ENCODE assay signal across 23 mouse cellular contexts in genomic region chr4:134107730-134108129, GRCm38 (mm10). TPM values are rescaled to one million over a fixed set of nuclear protein-coding genes. Genes with fewer than 3 reads are reported as not detected.
DNase-seq lines count a peak whose midpoint lies in the region; ATAC-seq and TF ChIP-seq lines count a peak whose summit lies in the region.
"Had no signal": no experiment of that assay in that cellular context is flagged by ENCODE, and none has a peak within 500 bp of the region (broad histone marks: within the 10 kb centered on the region; RNA-seq: fewer than 3 reads in every experiment).

No protein-coding gene starts in this region.

- WGBS in limb, embryonic 10.5 days = 88% methylated on average over 7 of the region's 7 CpGs
- WGBS in forebrain, embryonic 16.5 days = 89% methylated on average over 7 of the region's 7 CpGs

- H3K9ac ChIP-seq in forebrain, embryonic 16.5 days (replicated peaks; ENCODE audit: low read depth, low read length) = no peak overlapping the region
- H3K9ac ChIP-seq: forebrain, embryonic 15.5 days; hindbrain, embryonic 15.5 days; lung, embryonic 15.5 days had no signal

- no peak overlapping the region for H3K4me2 ChIP-seq in forebrain, embryonic 16.5 days (ENCODE audit: low read length)
- H3K4me2 ChIP-seq: forebrain, embryonic 15.5 days; hindbrain, embryonic 15.5 days; liver, embryonic 13.5 days; lung, embryonic 15.5 days had no signal

- no peaks in the 10 kb centered on the region for H3K27me3 ChIP-seq in limb, embryonic 10.5 days (ENCODE audit: low read depth, poor library complexity, severe bottlenecking)
- no peaks in the 10 kb centered on the region for H3K27me3 ChIP-seq in forebrain, embryonic 16.5 days (replicated peaks; ENCODE audit: control insufficient read depth, insufficient read depth, low read length)
- H3K27me3 ChIP-seq: forebrain, embryonic 15.5 days; hindbrain, embryonic 15.5 days; liver, embryonic 13.5 days; lung, embryonic 15.5 days had no signal

- H3K27ac ChIP-seq in left cerebral cortex, adult 2 months = peak overlapping the region; percentile 62
- peak overlapping the region; percentile 36; the same call in 1 of the 2 replicates for H3K27ac ChIP-seq in limb, embryonic 10.5 days
- H3K27ac ChIP-seq in forebrain, embryonic 16.5 days (ENCODE audit: low read length) = no peak overlapping the region
- H3K27ac ChIP-seq: forebrain, embryonic 15.5 days; hindbrain, embryonic 15.5 days; lung, embryonic 15.5 days had no signal

- H3K4me1 ChIP-seq in limb, embryonic 10.5 days = peaks cover 32% of the 10 kb centered on the region
- H3K4me1 ChIP-seq in forebrain, embryonic 16.5 days (replicated peaks; ENCODE audit: control insufficient read depth, insufficient read depth, low read length) = peaks cover 5% of the 10 kb centered on the region; the same call in 1 of the 2 replicates

- no peaks in the 10 kb centered on the region for H3K9me3 ChIP-seq in limb, embryonic 10.5 days (replicated peaks)
- no peaks in the 10 kb centered on the region for H3K9me3 ChIP-seq in forebrain, embryonic 16.5 days (ENCODE audit: control insufficient read depth, low read length)
- H3K9me3 ChIP-seq: forebrain, embryonic 15.5 days; heart, embryonic 10.5 days; hindbrain, embryonic 15.5 days; liver, embryonic 13.5 days; lung, embryonic 15.5 days had no signal

- TF ChIP-seq CTCF in left cerebral cortex, adult 2 months (IDR thresholded peaks at IDR 0.05) = no peak

- intact Hi-C loops in left cerebral cortex, adult 2 months (cut with DNase I) = loop anchor here (1.0 kb wide), 1 partner anchor 17 kb away; no protein-coding TSS in a partner anchor
- intact Hi-C loops in left cerebral cortex, postnatal 4 days (cut with DNase I) = no loop called here

- H3K36me3 ChIP-seq in limb, embryonic 10.5 days = no peaks in the 10 kb centered on the region
- H3K36me3 ChIP-seq in forebrain, embryonic 16.5 days (ENCODE audit: control insufficient read depth, insufficient read depth) = no peaks in the 10 kb centered on the region
- H3K36me3 ChIP-seq: forebrain, embryonic 15.5 days; heart, embryonic 10.5 days; hindbrain, embryonic 15.5 days; liver, embryonic 13.5 days; lung, embryonic 15.5 days had no signal

- H3K4me3 ChIP-seq in left cerebral cortex, adult 2 months = no peak overlapping the region
- H3K4me3 ChIP-seq in limb, embryonic 10.5 days = no peak overlapping the region
- no peak overlapping the region for H3K4me3 ChIP-seq in forebrain, embryonic 16.5 days (replicated peaks; ENCODE audit: low read length)
- H3K4me3 ChIP-seq: forebrain, embryonic 15.5 days; heart, embryonic 10.5 days; hindbrain, embryonic 15.5 days; liver, embryonic 13.5 days; lung, embryonic 15.5 days had no signal

- no peak for DNase-seq in frontal cortex, postnatal 10 days (ENCODE audit: low spot score in 2 of 2)
- DNase-seq in left cerebral cortex, adult 2 months (ENCODE audit: extremely low spot score in 1 of 2, low spot score in 2 of 2) = peak; percentile 53 to 69
- no peak for DNase-seq in left cerebral cortex, postnatal 4 days
- peak; percentile 90 for DNase-seq in brain, adult 2 months (ENCODE audit: low read depth, low spot score)
- no peak for DNase-seq in limb, embryonic 10.5 days (ENCODE audit: low spot score)
- no peak for DNase-seq in cerebellum, postnatal 14 days
- DNase-seq: cerebellum, adult 11 months; gastrocnemius, postnatal 25 days; heart, postnatal 14 days; liver, embryonic 13.5 days; thymus, postnatal 36 days had no signal

- ATAC-seq in frontal cortex, adult (ENCODE audit: low TSS enrichment) = peak; percentile 93
- no peak for ATAC-seq in forebrain, embryonic 16.5 days
- ATAC-seq: forebrain, embryonic 15.5 days; intestine, postnatal 0 days; midbrain, embryonic 16.5 days had no signal

RNA-seq across cellular contexts. Expression of gene Ubxn11, which starts 5.4 kb away (rescaled TPM):
- total RNA-seq in left cerebral cortex, adult 2 months (2021) = 10 to 100 TPM; 39.7 to 47.1 TPM
- 10 to 100 TPM; 16.9 to 24.0 TPM for total RNA-seq in left cerebral cortex, postnatal 4 days (2021)
- polyA plus RNA-seq in limb, embryonic 10.5 days (2016; fragmentation: Nextera tagmentation; extraction: Ambion mirVana) = 5.1 and 6.5 TPM in 2 replicates
- 13.3 and 13.6 TPM in 2 replicates for polyA plus RNA-seq in forebrain, embryonic 16.5 days (2015; fragmentation: Nextera tagmentation; extraction: Ambion mirVana)

RNA-seq across cellular contexts. Expression of gene Cd52, which starts 12.8 kb away (rescaled TPM):
- total RNA-seq in left cerebral cortex, adult 2 months (2021) = 1 to 10 TPM; 2.6 to 3.3 TPM
- 1 to 10 TPM; 1.1 to 1.6 TPM for total RNA-seq in left cerebral cortex, postnatal 4 days (2021)
- 2.4 and 3.9 TPM in 2 replicates for polyA plus RNA-seq in limb, embryonic 10.5 days (2016; fragmentation: Nextera tagmentation; extraction: Ambion mirVana)
- polyA plus RNA-seq in forebrain, embryonic 16.5 days (2015; fragmentation: Nextera tagmentation; extraction: Ambion mirVana) = 0.91 and 1.4 TPM in 2 replicates

RNA-seq across cellular contexts. Expression of gene Sh3bgrl3, which starts 20.9 kb away (rescaled TPM):
- 100 to 1,000 TPM; 185 to 191 TPM for total RNA-seq in left cerebral cortex, adult 2 months (2021)
- 100 to 1,000 TPM; 214 to 231 TPM for total RNA-seq in left cerebral cortex, postnatal 4 days (2021)
- polyA plus RNA-seq in limb, embryonic 10.5 days (2016; fragmentation: Nextera tagmentation; extraction: Ambion mirVana) = 280 and 308 TPM in 2 replicates
- 321 and 354 TPM in 2 replicates for polyA plus RNA-seq in forebrain, embryonic 16.5 days (2015; fragmentation: Nextera tagmentation; extraction: Ambion mirVana)

RNA-seq across cellular contexts. Expression of gene Crybg2, which starts 47.1 kb away (rescaled TPM):
- total RNA-seq in left cerebral cortex, adult 2 months (2021) = 1 to 10 TPM; 2.3 to 2.4 TPM
- total RNA-seq in left cerebral cortex, postnatal 4 days (2021) = 1 to 10 TPM; 5.8 to 8.5 TPM
- polyA plus RNA-seq in limb, embryonic 10.5 days (2016; fragmentation: Nextera tagmentation; extraction: Ambion mirVana) = 3.5 and 4.4 TPM in 2 replicates
- polyA plus RNA-seq in forebrain, embryonic 16.5 days (2015; fragmentation: Nextera tagmentation; extraction: Ambion mirVana) = 1.2 and 1.6 TPM in 2 replicates
- total RNA-seq: gastrocnemius, postnatal 25 days had no signal

RNA-seq across cellular contexts. Expression of gene Zfp683, which starts 54.1 kb away (rescaled TPM):
- not detected for total RNA-seq in left cerebral cortex, adult 2 months (2021)
- not detected for total RNA-seq in left cerebral cortex, postnatal 4 days (2021)
- not detected in 2 replicates for polyA plus RNA-seq in limb, embryonic 10.5 days (2016; fragmentation: Nextera tagmentation; extraction: Ambion mirVana)
- polyA plus RNA-seq in forebrain, embryonic 16.5 days (2015; fragmentation: Nextera tagmentation; extraction: Ambion mirVana) = not detected in 2 replicates
- total RNA-seq: gastrocnemius, postnatal 25 days; heart, postnatal 14 days; left cerebral cortex, adult 8-10 months had no signal
- polyA plus RNA-seq: embryonic facial prominence, embryonic 11.5 days; forebrain, embryonic 15.5 days; heart, embryonic 10.5 days; hindbrain, embryonic 15.5 days; intestine, postnatal 0 days; kidney, embryonic 16.5 days; liver, embryonic 13.5 days; lung, embryonic 15.5 days; midbrain, embryonic 16.5 days; neural tube, embryonic 11.5 days had no signal

Comparison
In these comparisons a context has a peak if more than half of its experiments do, and no peak if none do; other contexts are left out.
1. DNase-seq: peak in left cerebral cortex, adult 2 months (2 of 2) and brain, adult 2 months (single experiment); none in frontal cortex, postnatal 10 days (0 of 2), left cerebral cortex, postnatal 4 days (single experiment), limb, embryonic 10.5 days (single experiment) and cerebellum, postnatal 14 days (0 of 2).